Mouse (Mus musculus): ENCODE measurements around the gene Aars. TPM values are rescaled to one million over a fixed set of nuclear protein-coding genes. Genes with fewer than 3 reads are reported as not detected.

Aars gene
- polyA plus RNA-seq, 1 experiment from 2014 or later, result 46.8 TPM

Small RNA genes lying within 50 kb of the gene (microRNA-seq; reads per million reads assigned to microRNA genes)
- gene Gm24103 (ENCODE audit: borderline number of aligned reads) (not detected), gene Mir3473d (ENCODE audit: borderline number of aligned reads) (not detected)

Other genes starting within 250 kb of the Aars start
- 4.9 and 5.3 TPM in 2 replicates for gene Il34, start 227.2 kb upstream of the Aars start, polyA plus RNA-seq (2015; fragmentation: Nextera tagmentation; extraction: Ambion mirVana)
- gene Cog4, start 186.5 kb upstream of the Aars start, polyA plus RNA-seq (2015; fragmentation: Nextera tagmentation; extraction: Ambion mirVana), result 76.1 and 79.9 TPM in 2 replicates
- gene Sf3b3, start 186.4 kb upstream of the Aars start, polyA plus RNA-seq (2015; fragmentation: Nextera tagmentation; extraction: Ambion mirVana), result 128 and 130 TPM in 2 replicates
- gene Fuk, start 130.7 kb upstream of the Aars start, polyA plus RNA-seq (2015; fragmentation: Nextera tagmentation; extraction: Ambion mirVana), result 11.2 and 11.7 TPM in 2 replicates
- gene St3gal2, start 113.2 kb upstream of the Aars start, polyA plus RNA-seq (2015; fragmentation: Nextera tagmentation; extraction: Ambion mirVana), result 32.6 and 34.8 TPM in 2 replicates
- 13.7 and 15.7 TPM in 2 replicates for gene Ddx19a, start 35.3 kb upstream of the Aars start, polyA plus RNA-seq (2015; fragmentation: Nextera tagmentation; extraction: Ambion mirVana)
- gene Ddx19b, start 1.4 kb upstream of the Aars start, polyA plus RNA-seq (2015; fragmentation: Nextera tagmentation; extraction: Ambion mirVana), result 5.3 and 6.0 TPM in 2 replicates
- 16.4 and 17.3 TPM in 2 replicates for gene Exosc6, start 23.2 kb downstream of the Aars start, polyA plus RNA-seq (2015; fragmentation: Nextera tagmentation; extraction: Ambion mirVana)
- 0.09 TPM in 1 of 2 replicates, not detected in the other for gene Clec18a, start 59.3 kb downstream of the Aars start, polyA plus RNA-seq (2015; fragmentation: Nextera tagmentation; extraction: Ambion mirVana)
- 8.9 and 9.7 TPM in 2 replicates for gene Pdpr, start 61.5 kb downstream of the Aars start, polyA plus RNA-seq (2015; fragmentation: Nextera tagmentation; extraction: Ambion mirVana)
- 80.6 and 83.5 TPM in 2 replicates for gene Glg1, start 226.1 kb downstream of the Aars start, polyA plus RNA-seq (2015; fragmentation: Nextera tagmentation; extraction: Ambion mirVana)

All from embryonic facial prominence, embryonic 15.5 days (tissue).